Mouse (Mus musculus): ENCODE data around the gene Cdc45.

- no peak for TF ChIP-seq CTCF (IDR thresholded peaks at IDR 0.05 in 2 of 3, conservative IDR thresholded peaks at IDR 0.05 in 1 of 3; ENCODE audit: control insufficient read depth in 1 of 3, insufficient read depth in 1 of 3, low read depth in 2 of 3, low read length in 3 of 3, poor library complexity in 1 of 3, severe bottlenecking in 1 of 3)
- no peak for TF ChIP-seq ELF1 (IDR thresholded peaks at IDR 0.05; ENCODE audit: low read depth, low read length)
- no peak for TF ChIP-seq POLR2A (IDR thresholded peaks at IDR 0.05; ENCODE audit: control insufficient read depth in 1 of 2, insufficient read depth in 1 of 2, low read depth in 1 of 2, low read length in 2 of 2, poor library complexity in 1 of 2)
- TF ChIP-seq E2F4 (IDR thresholded peaks at IDR 0.05; ENCODE audit: borderline replicate concordance, low read depth, low read length), result no peak
- TF ChIP-seq ETS1 (IDR thresholded peaks at IDR 0.05; ENCODE audit: low read depth, low read length), result no peak
- TF ChIP-seq TCF12 (IDR thresholded peaks at IDR 0.05; ENCODE audit: low read depth, low read length), result no peak
- no peak for TF ChIP-seq HCFC1 (IDR thresholded peaks at IDR 0.05; ENCODE audit: low read depth, low read length)
- TF ChIP-seq RCOR1 (IDR thresholded peaks at IDR 0.05; ENCODE audit: low read depth, low read length), result no peak
Measured at GRCm38 (mm10) chr16:18762960-18763359, 48.8 kb downstream of the Cdc45 start.
